Mouse (Mus musculus) forebrain, embryonic 16.5 days (tissue): ENCODE results near the gene Arl13a. TPM values are rescaled to one million over a fixed set of nuclear protein-coding genes. Genes with fewer than 3 reads are reported as not detected.

Experiments
- ATAC-seq: fragments of 200-750 bp; cut with Nextera tagmentation; 2 replicates; pipeline ENCODE4 v1.8.0; 2017; ENCODE audit warnings: mild to moderate bottlenecking, moderate library complexity
- H3K27ac ChIP-seq: fragments of 300-500 bp; sonication (generic); 2 replicates; pipeline ENCODE4 v1.5.1; 2014; ENCODE audit warnings: low read length, control low read depth
- H3K27me3 ChIP-seq: fragments of 300-500 bp; sonication (generic); replicated peaks from 2 replicates; pipeline ENCODE4 v1.6.1; 2014; ENCODE audit warnings: low read length; ENCODE audit not compliant: control insufficient read depth, insufficient read depth
- H3K36me3 ChIP-seq: fragments of 300-500 bp; sonication (generic); 2 replicates; pipeline ENCODE4 v1.6.1; 2014; ENCODE audit not compliant: control insufficient read depth, insufficient read depth
- H3K4me1 ChIP-seq: fragments of 300-500 bp; sonication (generic); replicated peaks from 2 replicates; pipeline ENCODE4 v1.6.1; 2014; ENCODE audit warnings: low read length; ENCODE audit not compliant: control insufficient read depth, insufficient read depth
- H3K4me2 ChIP-seq: fragments of 300-500 bp; sonication (generic); 2 replicates; pipeline ENCODE4 v1.6.1; 2014; ENCODE audit warnings: mild to moderate bottlenecking, low read length, control low read depth
- H3K4me3 ChIP-seq: fragments of 300-500 bp; sonication (generic); replicated peaks from 2 replicates; pipeline ENCODE4 v1.5.1; 2014; ENCODE audit warnings: mild to moderate bottlenecking, low read length, control low read depth
- H3K9ac ChIP-seq: fragments of 300-500 bp; sonication (generic); replicated peaks from 2 replicates; pipeline ENCODE4 v1.6.1; 2014; ENCODE audit warnings: low read depth, low read length, control low read depth
- H3K9me3 ChIP-seq: fragments of 300-500 bp; sonication (generic); 2 replicates; pipeline ENCODE4 v1.6.1; 2016; ENCODE audit warnings: low read length; ENCODE audit not compliant: control insufficient read depth
- WGBS: fragments of 180-500 bp; shearing (Covaris S2); extraction: QIAGEN DNeasy Blood & Tissue Kit; methylation state at CpG from one replicate; pipeline ENCODE4 v1.1.7; 2014; 5-methylcytosine and 5-hydroxymethylcytosine counted together
- polyA plus RNA-seq: library from polyadenylated mRNA; unstranded; fragments of >200 nt; fragmentation: Nextera tagmentation; extraction: Ambion mirVana; gene quantifications from 2 replicates; pipeline ENCODE4 v1.2.1, GENCODE M21; 2015

Gene Arl13a
- polyA plus RNA-seq, 1 experiment from 2014 or later, result not detected

DNA sequence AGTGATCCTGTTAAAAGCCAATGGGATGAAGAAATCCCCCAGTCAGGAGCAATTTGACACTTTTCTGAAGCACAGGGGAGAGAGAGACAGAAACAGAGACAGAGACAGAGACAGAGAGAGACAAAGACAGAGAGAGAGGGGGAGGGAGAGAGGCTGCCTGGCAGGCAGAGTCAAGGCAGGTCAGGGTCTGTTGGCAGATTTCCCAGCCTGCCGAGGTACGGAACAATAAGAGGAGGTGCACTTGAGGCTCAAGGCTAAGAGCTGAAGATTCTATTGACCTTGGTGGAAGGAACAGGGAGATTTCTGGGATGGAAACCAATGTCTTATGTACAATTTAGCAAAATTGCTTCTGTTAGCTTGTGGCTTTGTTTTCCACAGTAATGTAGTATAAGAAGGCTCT, 60.9 kb downstream of the Arl13a start:
- Histone ChIP-seq H3K4me3 (no peak overlapping the region), H3K27me3 (no peaks in the 10 kb centered on the region), H3K4me2 (no peak overlapping the region), H3K4me1 (no peaks in the 10 kb centered on the region), H3K27ac (no peak overlapping the region), H3K9ac (no peak overlapping the region), H3K9me3 (no peaks in the 10 kb centered on the region), H3K36me3 (no peaks in the 10 kb centered on the region)
- no peak for ATAC-seq
- 35% methylated on average over 2 of the region's 2 CpGs for WGBS

Other genes with a start within 250 kb of the Arl13a start
- gene Sytl4, start 205.7 kb upstream of the Arl13a start, polyA plus RNA-seq, result 0.46 and 0.47 TPM in 2 replicates
- gene Cstf2, start 128.3 kb upstream of the Arl13a start, polyA plus RNA-seq, result 61.0 and 66.0 TPM in 2 replicates
- gene Xkrx, start 25.4 kb upstream of the Arl13a start, polyA plus RNA-seq, result 0.16 and 0.48 TPM in 2 replicates
- 0.14 TPM in 1 of 2 replicates, not detected in the other for gene Nox1, start 34.5 kb downstream of the Arl13a start, polyA plus RNA-seq
- 5.2 and 6.2 TPM in 2 replicates for gene Trmt2b, start 89.5 kb downstream of the Arl13a start, polyA plus RNA-seq
- 127 and 134 TPM in 2 replicates for gene Tmem35a, start 107.7 kb downstream of the Arl13a start, polyA plus RNA-seq
- 10.6 and 14.0 TPM in 2 replicates for gene Cenpi, start 120.6 kb downstream of the Arl13a start, polyA plus RNA-seq
- gene Drp2, start 217.1 kb downstream of the Arl13a start, polyA plus RNA-seq, result 16.0 and 19.3 TPM in 2 replicates